Mouse (Mus musculus) testis, adult 2 months (tissue): ENCODE data around the gene Serinc2.

ENCODE experiments used
- CTCF ChIP-seq: fragments of 200-500 bp; IDR thresholded peaks from 2 replicates; pipeline ENCODE4 v1.5.1; 2012; ENCODE audit warnings: low read depth, mild to moderate bottlenecking, inconsistent platforms, low read length, moderate library complexity; ENCODE audit not compliant: control insufficient read depth, insufficient read depth, insufficient replicate concordance
- POLR2A ChIP-seq: fragments of 200-500 bp; IDR thresholded peaks from 2 replicates; pipeline ENCODE4 v1.6.1; 2012; ENCODE audit warnings: low read depth, mild to moderate bottlenecking, inconsistent platforms, low read length, moderate library complexity; ENCODE audit not compliant: control insufficient read depth

- peak; percentile 81 for TF ChIP-seq CTCF
- TF ChIP-seq POLR2A = no peak
Measured at GRCm38 (mm10) chr4:130246132-130246531, 32.9 kb downstream of the Serinc2 start.
